Mouse (Mus musculus) hindbrain, embryonic 15.5 days (tissue): ENCODE measurements around the gene Usp53. TPM values are rescaled to one million over a fixed set of nuclear protein-coding genes. Genes with fewer than 3 reads are reported as not detected.

Experiments used
- ATAC-seq: fragments of 200-750 bp; cut with Nextera tagmentation; 2 replicates; pipeline ENCODE4 v1.8.0; 2017; ENCODE audit warnings: low read depth, moderate number of reproducible peaks, moderate TSS enrichment; ENCODE audit not compliant: low FRiP score
- H3K27ac ChIP-seq: fragments of 300-500 bp; sonication (generic); replicated peaks from 2 replicates; pipeline ENCODE4 v1.5.1; 2015; ENCODE audit warnings: mild to moderate bottlenecking, inconsistent platforms
- H3K27me3 ChIP-seq: fragments of 300-500 bp; sonication (generic); 2 replicates; pipeline ENCODE4 v1.6.1; 2015; ENCODE audit warnings: control low read depth, inconsistent platforms
- H3K36me3 ChIP-seq: fragments of 300-500 bp; sonication (generic); 2 replicates; pipeline ENCODE4 v1.6.1; 2015; ENCODE audit warnings: control low read depth, inconsistent platforms
- H3K4me1 ChIP-seq: fragments of 300-500 bp; sonication (generic); replicated peaks from 2 replicates; pipeline ENCODE4 v1.6.1; 2015; ENCODE audit warnings: control low read depth, inconsistent platforms
- H3K4me2 ChIP-seq: fragments of 300-500 bp; sonication (generic); 2 replicates; pipeline ENCODE4 v1.6.1; 2015; ENCODE audit warnings: moderate library complexity, mild to moderate bottlenecking, inconsistent platforms
- H3K4me3 ChIP-seq: fragments of 300-500 bp; sonication (generic); 2 replicates; pipeline ENCODE4 v1.5.1; 2015; ENCODE audit warnings: mild to moderate bottlenecking, inconsistent platforms
- H3K9ac ChIP-seq: fragments of 300-500 bp; sonication (generic); 2 replicates; pipeline ENCODE4 v1.6.1; 2015; ENCODE audit warnings: inconsistent platforms
- H3K9me3 ChIP-seq: fragments of 300-500 bp; sonication (generic); 2 replicates; pipeline ENCODE4 v1.6.1; 2016; ENCODE audit warnings: control low read depth, inconsistent platforms
- WGBS: fragments of 180-500 bp; shearing (Covaris S2); methylation state at CpG from one replicate; pipeline ENCODE4 v1.1.7; 2015; 5-methylcytosine and 5-hydroxymethylcytosine counted together
- polyA plus RNA-seq: library from polyadenylated mRNA; unstranded; fragments of >200 nt; fragmentation: Nextera tagmentation; extraction: Ambion mirVana; gene quantifications from 2 replicates; pipeline ENCODE4 v1.2.1, GENCODE M21; 2015

Gene Usp53
- 8.6 and 12.1 TPM in 2 replicates for polyA plus RNA-seq

DNA sequence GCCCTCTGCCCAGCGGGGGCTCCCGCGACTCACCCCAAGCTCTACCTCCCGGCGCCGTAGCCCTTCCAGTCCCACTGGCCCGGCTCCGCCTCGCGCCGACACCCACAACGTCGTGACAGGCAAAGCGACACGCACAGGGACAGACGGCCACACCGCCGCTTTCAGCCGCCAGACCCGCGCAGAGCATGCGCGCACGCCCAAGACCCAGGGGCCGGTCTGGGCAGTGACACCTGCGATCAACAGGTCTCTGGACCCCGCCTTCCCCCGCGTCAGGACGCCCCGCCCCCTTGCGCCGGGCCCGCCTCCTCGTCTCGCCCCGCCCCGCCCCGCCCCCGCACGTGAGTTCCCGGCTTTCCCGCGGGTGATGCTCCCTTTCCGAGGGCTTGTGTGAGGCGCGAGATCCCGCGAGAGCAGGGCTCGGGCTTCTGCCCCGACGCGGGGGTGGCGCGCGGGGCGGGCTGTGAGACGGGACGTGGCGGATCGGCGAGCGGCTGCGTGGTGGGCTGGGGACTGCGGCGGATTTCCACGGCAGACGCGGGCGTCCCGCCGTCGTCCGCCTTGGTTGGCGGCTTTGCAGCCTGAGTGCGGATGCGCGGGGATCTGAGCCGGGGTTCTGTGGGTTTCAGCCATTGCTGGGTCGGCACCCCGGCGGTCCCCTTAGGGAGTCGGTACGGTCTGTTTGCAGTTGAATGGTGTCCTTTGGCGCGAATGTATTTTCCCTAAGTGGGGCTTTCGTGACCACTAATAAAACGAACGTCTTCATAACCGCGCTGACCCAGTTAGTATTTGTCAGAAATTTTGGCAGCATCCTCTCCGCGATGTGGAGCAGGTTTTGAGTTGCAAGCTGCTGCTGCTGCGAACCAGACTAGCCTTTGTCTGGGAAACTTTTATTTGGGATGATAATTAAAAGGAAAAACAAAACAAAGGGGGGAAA, at the start of gene Usp53:
TSS of gene Usp53 (minus strand) at position 262 of the 934 bp plus-strand sequence.
- peak; percentile 98 for ATAC-seq
- Histone ChIP-seq H3K9ac (peak within 1 kb of the TSS; percentile 78), H3K4me2 (peak within 1 kb of the TSS; percentile 65), H3K9me3 (no peaks in the 10 kb centered on the region), H3K36me3 (no peaks in the 10 kb centered on the region), H3K27ac (peak within 1 kb of the TSS; percentile 95), H3K4me3 (peak within 1 kb of the TSS; percentile 80), H3K27me3 (no peaks in the 10 kb centered on the region), H3K4me1 (peaks cover 16% of the 10 kb centered on the region)
- WGBS, result under 1% methylated on average over 88 of the region's 94 CpGs

GRCm38 (mm10) chr3:123033804-123034203, 49.5 kb upstream of the Usp53 start:
- 61% methylated on average over 8 of the region's 8 CpGs for WGBS
- Histone ChIP-seq H3K27ac (no peak overlapping the region), H3K4me3 (no peak overlapping the region), H3K27me3 (no peaks in the 10 kb centered on the region), H3K9ac (no peak overlapping the region), H3K4me2 (no peak overlapping the region), H3K36me3 (no peaks in the 10 kb centered on the region), H3K9me3 (no peaks in the 10 kb centered on the region), H3K4me1 (no peaks in the 10 kb centered on the region)
- no peak for ATAC-seq

- no peaks in the 10 kb centered on the region for H3K9me3 ChIP-seq
- H3K4me1 ChIP-seq, result no peaks in the 10 kb centered on the region
- H3K27me3 ChIP-seq, result no peaks in the 10 kb centered on the region
- 38% methylated on average over 3 of the region's 3 CpGs for WGBS
- no peak overlapping the region for H3K9ac ChIP-seq
- no peaks in the 10 kb centered on the region for H3K36me3 ChIP-seq
- no peak overlapping the region for H3K4me3 ChIP-seq
- no peak overlapping the region for H3K4me2 ChIP-seq
- no peak overlapping the region for H3K27ac ChIP-seq
- no peak for ATAC-seq
Measured at GRCm38 (mm10) chr3:123025634-123026033, 41.3 kb upstream of the Usp53 start.

GRCm38 (mm10) chr3:123024496-123025234, 40.4 kb upstream of the Usp53 start:
- Histone ChIP-seq H3K4me3 (no peak overlapping the region), H3K27ac (no peak overlapping the region), H3K36me3 (no peaks in the 10 kb centered on the region), H3K9ac (no peak overlapping the region), H3K9me3 (no peaks in the 10 kb centered on the region), H3K4me1 (no peaks in the 10 kb centered on the region), H3K27me3 (no peaks in the 10 kb centered on the region), H3K4me2 (no peak overlapping the region)
- WGBS, result 88% methylated on average over 9 of the region's 9 CpGs
- no peak for ATAC-seq

DNA sequence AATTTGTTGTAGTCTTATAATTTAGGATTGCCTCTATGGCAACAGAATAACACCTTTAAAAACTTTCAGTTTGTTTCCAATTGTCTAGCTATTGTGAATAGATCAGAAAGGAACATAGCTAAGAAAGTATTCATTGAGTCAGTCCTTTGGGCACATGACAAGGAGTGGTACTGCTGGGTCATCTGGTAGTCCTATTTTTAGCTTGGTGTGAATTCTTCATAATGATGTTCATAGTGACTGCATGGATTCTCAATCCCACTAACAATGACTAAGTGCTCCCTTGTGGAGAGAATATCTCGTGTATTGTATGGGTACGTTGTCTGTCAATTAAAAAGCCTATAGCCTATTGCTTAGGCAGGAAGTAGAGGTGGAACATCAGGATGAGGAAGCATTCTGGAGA, 34.5 kb upstream of the Usp53 start:
- Histone ChIP-seq H3K9me3 (no peaks in the 10 kb centered on the region), H3K4me3 (no peak overlapping the region), H3K36me3 (no peaks in the 10 kb centered on the region), H3K9ac (no peak overlapping the region), H3K4me1 (no peaks in the 10 kb centered on the region), H3K4me2 (no peak overlapping the region), H3K27me3 (no peaks in the 10 kb centered on the region), H3K27ac (no peak overlapping the region)
- 82% methylated on average over 2 of the region's 2 CpGs for WGBS
- ATAC-seq, result no peak

- ATAC-seq, result no peak
- H3K27me3 ChIP-seq, result no peaks in the 10 kb centered on the region
- H3K4me2 ChIP-seq, result no peak overlapping the region
- no peaks in the 10 kb centered on the region for H3K36me3 ChIP-seq
- no peaks in the 10 kb centered on the region for H3K9me3 ChIP-seq
- H3K9ac ChIP-seq, result no peak overlapping the region
- H3K4me3 ChIP-seq, result no peak overlapping the region
- 89% methylated on average over 14 of the region's 14 CpGs for WGBS
- H3K4me1 ChIP-seq, result no peaks in the 10 kb centered on the region
- no peak overlapping the region for H3K27ac ChIP-seq
Measured at GRCm38 (mm10) chr3:123013476-123013875, 29.2 kb upstream of the Usp53 start.

GRCm38 (mm10) chr3:123009417-123009816, 25.1 kb upstream of the Usp53 start:
- no peak overlapping the region for H3K9ac ChIP-seq
- ATAC-seq, result no peak
- no peaks in the 10 kb centered on the region for H3K4me1 ChIP-seq
- no peaks in the 10 kb centered on the region for H3K36me3 ChIP-seq
- no peaks in the 10 kb centered on the region for H3K9me3 ChIP-seq
- H3K4me2 ChIP-seq, result no peak overlapping the region
- no peak overlapping the region for H3K4me3 ChIP-seq
- no peaks in the 10 kb centered on the region for H3K27me3 ChIP-seq
- WGBS, result 51% methylated on average over 6 of the region's 6 CpGs
- no peak overlapping the region for H3K27ac ChIP-seq

GRCm38 (mm10) chr3:123007386-123007785, 23.1 kb upstream of the Usp53 start:
- H3K36me3 ChIP-seq, result no peaks in the 10 kb centered on the region
- no peak overlapping the region for H3K4me3 ChIP-seq
- H3K9me3 ChIP-seq, result no peaks in the 10 kb centered on the region
- ATAC-seq, result no peak
- no peaks in the 10 kb centered on the region for H3K4me1 ChIP-seq
- H3K27ac ChIP-seq, result no peak overlapping the region
- WGBS, result 81% methylated on average over 10 of the region's 10 CpGs
- H3K9ac ChIP-seq, result no peak overlapping the region
- no peak overlapping the region for H3K4me2 ChIP-seq
- H3K27me3 ChIP-seq, result no peaks in the 10 kb centered on the region

- WGBS, result 59% methylated on average over 3 of the region's 3 CpGs
- Histone ChIP-seq H3K9me3 (no peaks in the 10 kb centered on the region), H3K4me2 (no peak overlapping the region), H3K4me1 (no peaks in the 10 kb centered on the region), H3K27ac (no peak overlapping the region), H3K27me3 (no peaks in the 10 kb centered on the region), H3K4me3 (no peak overlapping the region), H3K9ac (no peak overlapping the region), H3K36me3 (no peaks in the 10 kb centered on the region)
- ATAC-seq, result no peak
Measured at GRCm38 (mm10) chr3:123001053-123001452, 16.7 kb upstream of the Usp53 start.

- H3K4me3 ChIP-seq, result no peak overlapping the region
- H3K27me3 ChIP-seq, result no peaks in the 10 kb centered on the region
- no peak overlapping the region for H3K4me2 ChIP-seq
- WGBS, result 77% methylated on average over 8 of the region's 8 CpGs
- H3K9me3 ChIP-seq, result 0 out of 2 replicates have a peak, but pooled peaks cover 4% of the 10 kb centered on the region
- H3K9ac ChIP-seq, result no peak overlapping the region
- H3K4me1 ChIP-seq, result no peaks in the 10 kb centered on the region
- no peak for ATAC-seq
- H3K27ac ChIP-seq, result no peak overlapping the region
- H3K36me3 ChIP-seq, result no peaks in the 10 kb centered on the region
Measured at GRCm38 (mm10) chr3:122998511-122998910, 14.2 kb upstream of the Usp53 start.

GRCm38 (mm10) chr3:122996968-122997367, 12.7 kb upstream of the Usp53 start:
- Histone ChIP-seq H3K9ac (no peak overlapping the region), H3K4me1 (no peaks in the 10 kb centered on the region), H3K4me3 (no peak overlapping the region), H3K27me3 (no peaks in the 10 kb centered on the region), H3K4me2 (no peak overlapping the region), H3K36me3 (no peaks in the 10 kb centered on the region), H3K27ac (no peak overlapping the region), H3K9me3 (0 out of 2 replicates have a peak, but pooled peaks cover 4% of the 10 kb centered on the region)
- ATAC-seq, result no peak
- 89% methylated on average over 1 of the region's 1 CpGs for WGBS

- no peak overlapping the region for H3K27ac ChIP-seq
- no peak for ATAC-seq
Measured at GRCm38 (mm10) chr3:122986906-122987305, 2.6 kb upstream of the Usp53 start.

More at GRCm38 (mm10) chr3:122986906-122987305, 2.6 kb upstream of the Usp53 start:
- 92% methylated on average over 11 of the region's 11 CpGs for WGBS
- Histone ChIP-seq H3K27me3 (no peaks in the 10 kb centered on the region), H3K4me2 (no peak overlapping the region), H3K4me3 (no peak overlapping the region), H3K9ac (no peak overlapping the region), H3K4me1 (peaks cover 16% of the 10 kb centered on the region), H3K36me3 (no peaks in the 10 kb centered on the region), H3K9me3 (no peaks in the 10 kb centered on the region)
